Mouse (Mus musculus): ENCODE measurements at regions not wholly inside any gene's neighbourhood (a gene's known extent, or its start where the extent isn't known, plus 50 kb on each side); places are given as distances from the start of the nearest gene placed in this dataset.
"Not testable (repeated sequence)": the region's sequence is repeated elsewhere in the genome, so short reads cannot be mapped to it uniquely, and the experiment has no call there.

GRCm38 (mm10) chr3:15040866-15041528, 154.9 kb downstream of the Car2 start:
- Histone ChIP-seq H3K9ac (replicated peaks) (no peak overlapping the region), H3K9me3 (no peaks in the 10 kb centered on the region), H3K4me1 (replicated peaks) (no peaks in the 10 kb centered on the region), H3K4me2 (replicated peaks) (no peak overlapping the region), H3K4me3 (replicated peaks) (no peak overlapping the region), H3K27me3 (no peaks in the 10 kb centered on the region), H3K36me3 (no peaks in the 10 kb centered on the region), H3K27ac (no peak overlapping the region)
- ATAC-seq: no peak
- 85% methylated on average over 7 of the region's 7 CpGs for WGBS

GRCm38 (mm10) chr3:15053968-15054367, 167.9 kb downstream of the Car2 start:
- H3K4me2 ChIP-seq (replicated peaks): no peak overlapping the region
- WGBS: 77% methylated on average over 3 of the region's 3 CpGs
- ATAC-seq: no peak
- H3K4me1 ChIP-seq (replicated peaks): no peaks in the 10 kb centered on the region
- no peaks in the 10 kb centered on the region for H3K27me3 ChIP-seq
- no peak overlapping the region for H3K9ac ChIP-seq (replicated peaks)
- H3K4me3 ChIP-seq (replicated peaks): no peak overlapping the region
- H3K27ac ChIP-seq: no peak overlapping the region
- H3K36me3 ChIP-seq: no peaks in the 10 kb centered on the region
- H3K9me3 ChIP-seq: no peaks in the 10 kb centered on the region; the same call in 1 of the 2 replicates

- H3K4me1 ChIP-seq (replicated peaks); ATAC-seq: not testable (repeated sequence)
- 94% methylated on average over 8 of the region's 8 CpGs for WGBS
These were observed 169.6 kb downstream of the Car2 start for GRCm38 (mm10) chr3:15055516-15056256.

GRCm38 (mm10) chr3:15056788-15057585, 170.9 kb downstream of the Car2 start:
- not testable (repeated sequence) for H3K9ac ChIP-seq (replicated peaks); H3K4me1 ChIP-seq (replicated peaks); H3K36me3 ChIP-seq; H3K27me3 ChIP-seq; H3K4me3 ChIP-seq (replicated peaks); H3K9me3 ChIP-seq; H3K4me2 ChIP-seq (replicated peaks); ATAC-seq; H3K27ac ChIP-seq
- WGBS: 73% methylated on average over 5 of the region's 5 CpGs

More at GRCm38 (mm10) chr3:15055516-15056256, 169.6 kb downstream of the Car2 start:
- H3K27ac ChIP-seq; H3K9ac ChIP-seq (replicated peaks); H3K9me3 ChIP-seq; H3K4me3 ChIP-seq (replicated peaks); H3K27me3 ChIP-seq; H3K36me3 ChIP-seq; H3K4me2 ChIP-seq (replicated peaks): not testable (repeated sequence)

- Histone ChIP-seq H3K27ac (no peak overlapping the region), H3K4me2 (replicated peaks) (no peak overlapping the region), H3K9ac (replicated peaks) (no peak overlapping the region), H3K27me3 (no peaks in the 10 kb centered on the region), H3K4me1 (replicated peaks) (no peaks in the 10 kb centered on the region), H3K4me3 (replicated peaks) (no peak overlapping the region), H3K36me3 (no peaks in the 10 kb centered on the region), H3K9me3 (no peaks in the 10 kb centered on the region)
- ATAC-seq: no peak
- 90% methylated on average over 3 of the region's 3 CpGs for WGBS
These were observed 179.6 kb downstream of the Car2 start for GRCm38 (mm10) chr3:15065681-15066080.

GRCm38 (mm10) chr3:15068256-15068655, 182.2 kb downstream of the Car2 start:
- WGBS: 89% methylated on average over 3 of the region's 3 CpGs
- no peaks in the 10 kb centered on the region for H3K36me3 ChIP-seq
- H3K4me2 ChIP-seq (replicated peaks): no peak overlapping the region
- no peak overlapping the region for H3K9ac ChIP-seq (replicated peaks)
- no peaks in the 10 kb centered on the region for H3K9me3 ChIP-seq
- no peaks in the 10 kb centered on the region for H3K27me3 ChIP-seq
- H3K4me1 ChIP-seq (replicated peaks): no peaks in the 10 kb centered on the region
- H3K4me3 ChIP-seq (replicated peaks): no peak overlapping the region
- ATAC-seq: no peak
- H3K27ac ChIP-seq: no peak overlapping the region

- Histone ChIP-seq H3K9ac (replicated peaks) (no peak overlapping the region), H3K4me1 (replicated peaks) (no peaks in the 10 kb centered on the region), H3K27me3 (no peaks in the 10 kb centered on the region), H3K4me2 (replicated peaks) (no peak overlapping the region), H3K36me3 (no peaks in the 10 kb centered on the region), H3K4me3 (replicated peaks) (no peak overlapping the region), H3K9me3 (no peaks in the 10 kb centered on the region), H3K27ac (no peak overlapping the region)
- ATAC-seq: no peak
- 87% methylated on average over 6 of the region's 6 CpGs for WGBS
These were observed 185.2 kb downstream of the Car2 start for GRCm38 (mm10) chr3:15071030-15071883.

GRCm38 (mm10) chr3:15073405-15073804, 187.3 kb downstream of the Car2 start:
- H3K4me3 ChIP-seq (replicated peaks): no peak overlapping the region
- no peak overlapping the region for H3K9ac ChIP-seq (replicated peaks)
- 89% methylated on average over 2 of the region's 2 CpGs for WGBS
- ATAC-seq: no peak
- no peaks in the 10 kb centered on the region for H3K36me3 ChIP-seq
- H3K9me3 ChIP-seq: no peaks in the 10 kb centered on the region
- H3K27ac ChIP-seq: no peak overlapping the region
- no peak overlapping the region for H3K4me2 ChIP-seq (replicated peaks)
- no peaks in the 10 kb centered on the region for H3K27me3 ChIP-seq
- no peaks in the 10 kb centered on the region for H3K4me1 ChIP-seq (replicated peaks)

GRCm38 (mm10) chr3:15073847-15074246, 187.8 kb downstream of the Car2 start:
- Histone ChIP-seq H3K4me1 (replicated peaks) (no peaks in the 10 kb centered on the region), H3K27ac (no peak overlapping the region), H3K9me3 (no peaks in the 10 kb centered on the region), H3K27me3 (no peaks in the 10 kb centered on the region), H3K36me3 (no peaks in the 10 kb centered on the region), H3K9ac (replicated peaks) (no peak overlapping the region), H3K4me2 (replicated peaks) (no peak overlapping the region), H3K4me3 (replicated peaks) (no peak overlapping the region)
- WGBS: 64% methylated on average over 1 of the region's 1 CpGs
- no peak for ATAC-seq

- no peaks in the 10 kb centered on the region for H3K36me3 ChIP-seq
- no peak for ATAC-seq
- H3K9ac ChIP-seq (replicated peaks): no peak overlapping the region
- no peak overlapping the region for H3K4me2 ChIP-seq (replicated peaks)
- no peaks in the 10 kb centered on the region for H3K27me3 ChIP-seq
- no peak overlapping the region for H3K4me3 ChIP-seq (replicated peaks)
- H3K4me1 ChIP-seq (replicated peaks): no peaks in the 10 kb centered on the region
- H3K9me3 ChIP-seq: no peaks in the 10 kb centered on the region
- H3K27ac ChIP-seq: no peak overlapping the region
These were observed 188.9 kb downstream of the Car2 start for GRCm38 (mm10) chr3:15074949-15075348.

GRCm38 (mm10) chr3:15090124-15090523, 204.1 kb downstream of the Car2 start:
- no peak for ATAC-seq
- H3K27ac ChIP-seq: no peak overlapping the region
- no peaks in the 10 kb centered on the region for H3K27me3 ChIP-seq
- no peaks in the 10 kb centered on the region for H3K36me3 ChIP-seq
- H3K9ac ChIP-seq (replicated peaks): no peak overlapping the region
- H3K4me3 ChIP-seq (replicated peaks): no peak overlapping the region
- 73% methylated on average over 1 of the region's 1 CpGs for WGBS
- no peaks in the 10 kb centered on the region for H3K4me1 ChIP-seq (replicated peaks)
- H3K9me3 ChIP-seq: no peaks in the 10 kb centered on the region
- H3K4me2 ChIP-seq (replicated peaks): no peak overlapping the region

Measured in midbrain, embryonic 13.5 days (tissue).